Mouse (Mus musculus) ES-E14 (cell line): ENCODE results near the gene Maff. TPM values are rescaled to one million over a fixed set of nuclear protein-coding genes. Genes with fewer than 3 reads are reported as not detected.

Experiments used
- DNase-seq: peaks from one replicate; pipeline ENCODE4 v3.0.0-alpha.2; 2013; ENCODE audit warnings: low read depth, low spot score
- H3K27ac ChIP-seq: 2 replicates; pipeline ENCODE4 v1.5.1; 2012; ENCODE audit warnings: low read depth, mild to moderate bottlenecking, low read length, moderate library complexity, mixed read lengths; ENCODE audit not compliant: poor library complexity, insufficient read depth, severe bottlenecking
- H3K36me3 ChIP-seq: 2 replicates; pipeline ENCODE4 v1.6.1; 2012; ENCODE audit warnings: mild to moderate bottlenecking, low read length, moderate library complexity, mixed read lengths; ENCODE audit not compliant: control insufficient read depth, poor library complexity, insufficient read depth, severe bottlenecking
- H3K4me1 ChIP-seq, 2 experiments: fragments of 150-350 bp in 1 of 2; sonication (generic) in 1 of 2; 2 replicates each; pipeline ENCODE4 v1.6.1; 2012; ENCODE audit warnings: low read length in 2 of 2, mild to moderate bottlenecking in 1 of 2, mixed read lengths in 1 of 2; ENCODE audit not compliant: control insufficient read depth in 2 of 2, insufficient read depth in 2 of 2, poor library complexity in 1 of 2
- H3K4me3 ChIP-seq, 2 experiments: fragments of 150-350 bp in 1 of 2; sonication (generic) in 1 of 2; 2 replicates each; pipeline ENCODE4 v1.5.1; 2012; ENCODE audit warnings: low read length in 2 of 2, low read depth in 1 of 2, mild to moderate bottlenecking in 1 of 2, mixed read lengths in 1 of 2; ENCODE audit not compliant: insufficient read depth in 1 of 2, poor library complexity in 1 of 2, severe bottlenecking in 1 of 2
- H3K9ac ChIP-seq: 2 replicates; pipeline ENCODE4 v1.6.1; 2012; ENCODE audit warnings: low read depth, mild to moderate bottlenecking, low read length, mixed read lengths; ENCODE audit not compliant: poor library complexity, insufficient read depth, severe bottlenecking
- H3K9me3 ChIP-seq: fragments of 150-350 bp; sonication (generic); 2 replicates; pipeline ENCODE4 v1.6.1; 2012; ENCODE audit warnings: low read depth, mild to moderate bottlenecking, low read length; ENCODE audit not compliant: control insufficient read depth, insufficient read depth
- CHD2 ChIP-seq: IDR thresholded peaks from 2 replicates; pipeline ENCODE4 v1.6.1; 2014; ENCODE audit warnings: mild to moderate bottlenecking, low read depth, low read length, inconsistent platforms
- HCFC1 ChIP-seq: IDR thresholded peaks from 2 replicates; pipeline ENCODE4 v1.6.1; 2012; ENCODE audit warnings: low read length, inconsistent platforms, borderline replicate concordance; ENCODE audit not compliant: insufficient read depth
- MAFK ChIP-seq: IDR thresholded peaks from 2 replicates; pipeline ENCODE4 v1.6.1; 2014; ENCODE audit warnings: mild to moderate bottlenecking, low read depth, low read length, inconsistent platforms; ENCODE audit not compliant: insufficient read depth
- ZC3H11A ChIP-seq: IDR thresholded peaks from 2 replicates; pipeline ENCODE4 v1.6.1; 2012; ENCODE audit warnings: low read depth, mild to moderate bottlenecking, inconsistent platforms, low read length, borderline replicate concordance
- ZNF384 ChIP-seq: IDR thresholded peaks from 2 replicates; pipeline ENCODE4 v1.6.1; 2012; ENCODE audit warnings: low read depth, low read length, inconsistent platforms
- in situ Hi-C, 2 experiments: fragments of 600-800 bp; cut with MboI; formaldehyde crosslinking; loops; one replicate each; pipeline ENCODE4 v1.15.1; 2025; ENCODE audit warnings: low sequenced_read_pairs in 2 of 2, inconsistent platforms in 1 of 2; ENCODE audit not compliant: unreplicated experiment in 2 of 2
- total RNA-seq: library from RNA; depleted of rRNA; stranded (reverse); fragments of 300-350 nt; gene quantifications from 2 replicates; pipeline ENCODE4 v1.2.3, GENCODE M21; 2012; rRNA removed

Maff gene
- total RNA-seq, 1 experiment = 13.2 TPM

DNA sequence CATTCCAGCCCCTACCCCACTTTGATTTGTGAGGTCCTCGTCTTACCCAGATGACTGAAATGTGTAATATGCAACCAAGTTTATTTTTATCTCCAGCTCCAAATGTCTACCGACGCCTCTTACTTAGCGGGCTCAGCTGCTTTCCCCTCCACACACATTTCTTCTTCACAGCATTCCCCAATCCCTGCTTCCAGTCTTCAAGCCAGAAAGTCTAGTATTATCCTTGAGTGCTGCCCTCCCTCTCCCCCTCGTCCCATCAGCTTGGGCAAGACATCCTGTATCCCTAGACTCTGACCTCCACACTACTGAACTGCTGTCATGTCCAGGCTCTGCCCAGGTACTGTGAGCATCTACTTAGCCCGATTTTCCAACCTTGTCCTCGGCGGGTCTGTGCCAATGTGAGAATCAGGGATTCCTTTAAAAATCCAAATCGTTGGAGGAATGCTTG, 57.4 kb downstream of the Maff start:
- 0 out of 2 replicates have a peak overlapping the region, but pooled peaks have one; percentile 71 for H3K9ac ChIP-seq
- in situ Hi-C loops = no loop called here

GRCm38 (mm10) chr15:79404277-79404676, 57.9 kb downstream of the Maff start:
- H3K9ac ChIP-seq = no peak overlapping the region
- in situ Hi-C loops = no loop called here
- no peak for DNase-seq
- H3K4me1 ChIP-seq = peaks cover 2 to 25% of the 10 kb centered on the region in 2 experiments; a peak in 3 of 4 replicates
- no peaks in the 10 kb centered on the region for H3K9me3 ChIP-seq
- TF ChIP-seq ZNF384 (no peak), MAFK (no peak), CHD2 (no peak), ZC3H11A (no peak), HCFC1 (no peak)
- no peak overlapping the region for H3K4me3 ChIP-seq
- no peaks in the 10 kb centered on the region for H3K36me3 ChIP-seq
- H3K27ac ChIP-seq = no peak overlapping the region

More for the DNA sequence above, 57.4 kb downstream of the Maff start:
- TF ChIP-seq ZNF384 (no peak), CHD2 (no peak), ZC3H11A (no peak), HCFC1 (no peak), MAFK (no peak)
- no peaks in the 10 kb centered on the region for H3K9me3 ChIP-seq
- H3K27ac ChIP-seq = no peak overlapping the region
- peak overlapping the region; percentile 91 to 95 for H3K4me3 ChIP-seq
- DNase-seq = no peak
- no peaks in the 10 kb centered on the region for H3K36me3 ChIP-seq
- peaks cover 2 to 27% of the 10 kb centered on the region in 2 experiments for H3K4me1 ChIP-seq

- H3K4me3 ChIP-seq = no peak overlapping the region
- H3K9me3 ChIP-seq = no peaks in the 10 kb centered on the region
- DNase-seq = no peak
- TF ChIP-seq ZNF384 = no peak
- TF ChIP-seq MAFK = no peak
- TF ChIP-seq HCFC1 = no peak
- no peak for TF ChIP-seq ZC3H11A
- no peak for TF ChIP-seq CHD2
- in situ Hi-C loops = no loop called here
- peaks cover 0 to 7% of the 10 kb centered on the region in 2 experiments; a peak in 3 of 4 replicates for H3K4me1 ChIP-seq
- H3K36me3 ChIP-seq = no peaks in the 10 kb centered on the region
- no peak overlapping the region for H3K9ac ChIP-seq
- H3K27ac ChIP-seq = no peak overlapping the region
Measured at GRCm38 (mm10) chr15:79406564-79406963, 60.1 kb downstream of the Maff start.

Other genes starting within 250 kb of the Maff start
- 7.7 and 7.8 TPM in 2 replicates for gene Micall1, start 237.7 kb upstream of the Maff start, total RNA-seq
- gene Polr2f, start 205.6 kb upstream of the Maff start, total RNA-seq = 238 and 318 TPM in 2 replicates
- gene 1700088E04Rik, start 205.4 kb upstream of the Maff start, total RNA-seq = 1.9 and 2.6 TPM in 2 replicates
- 0.31 and 0.42 TPM in 2 replicates for gene Sox10, start 181.4 kb upstream of the Maff start, total RNA-seq
- 61.0 and 85.9 TPM in 2 replicates for gene Pick1, start 117.4 kb upstream of the Maff start, total RNA-seq
- 0.16 and 0.36 TPM in 2 replicates for gene Gm49486, start 117.2 kb upstream of the Maff start, total RNA-seq
- gene Slc16a8, start 91.9 kb upstream of the Maff start, total RNA-seq = 0.58 and 0.69 TPM in 2 replicates
- gene Baiap2l2, start 61.1 kb upstream of the Maff start, total RNA-seq = 0.13 and 0.58 TPM in 2 replicates
- 59.2 and 80.9 TPM in 2 replicates for gene Pla2g6, start 18.2 kb upstream of the Maff start, total RNA-seq
- 40.6 and 51.7 TPM in 2 replicates for gene Tmem184b, start 56.9 kb downstream of the Maff start, total RNA-seq
- gene Csnk1e, start 108.9 kb downstream of the Maff start, total RNA-seq = 72.8 and 82.0 TPM in 2 replicates
- gene Kcnj4, start 158.6 kb downstream of the Maff start, total RNA-seq = 3.2 and 5.8 TPM in 2 replicates
- gene Kdelr3, start 169.8 kb downstream of the Maff start, total RNA-seq = 16.2 and 25.6 TPM in 2 replicates
- 186 and 211 TPM in 2 replicates for gene Ddx17, start 200.1 kb downstream of the Maff start, total RNA-seq